Mouse (Mus musculus): ENCODE measurements around the gene Snrpc.

DNA sequence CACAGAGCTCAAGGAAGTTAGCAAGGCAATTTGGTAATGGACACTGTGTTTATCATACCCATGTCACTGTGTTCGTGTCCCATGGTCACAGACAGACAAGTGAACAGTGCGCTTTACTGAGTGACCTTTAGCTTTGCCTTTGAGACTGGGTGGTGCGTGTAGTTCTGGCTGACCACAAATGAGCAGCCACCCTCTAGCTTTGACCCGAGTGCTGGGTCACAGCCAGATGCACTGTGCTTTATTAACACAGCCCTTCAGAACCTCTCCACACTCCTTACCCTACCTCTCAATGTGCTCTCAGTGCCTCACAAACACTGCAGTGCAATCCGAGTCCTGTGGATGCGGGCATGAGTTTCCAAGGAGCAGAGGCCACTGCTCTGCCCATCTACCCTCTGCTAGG, 44.8 kb upstream of the Snrpc start:
- no peak for TF ChIP-seq EP300 (IDR thresholded peaks at IDR 0.05; ENCODE audit: low read length)
- no peak for TF ChIP-seq POLR2A (IDR thresholded peaks at IDR 0.05; ENCODE audit: low read depth, low read length)
- TF ChIP-seq JUND (conservative IDR thresholded peaks at IDR 0.05; ENCODE audit: low read depth, low read length) = no peak
- TF ChIP-seq MAFK (IDR thresholded peaks at IDR 0.05; ENCODE audit: insufficient replicate concordance, low read length) = no peak

Measured in CH12.LX (cell line).